Mouse (Mus musculus) embryonic facial prominence, embryonic 15.5 days (tissue): ENCODE measurements at regions not wholly inside any gene's neighbourhood (a gene's known extent, or its start where the extent isn't known, plus 50 kb on each side); places are given as distances from the start of the nearest gene placed in this dataset.

ENCODE experiments used
- ATAC-seq: fragments of 200-750 bp; cut with Nextera tagmentation; 2 replicates; pipeline ENCODE4 v1.8.0; 2017; ENCODE audit warnings: low read depth, moderate TSS enrichment; ENCODE audit not compliant: insufficient number of reproducible peaks, low FRiP score, low TSS enrichment
- H3K27ac ChIP-seq: fragments of 300-500 bp; sonication (generic); replicated peaks from 2 replicates; pipeline ENCODE4 v1.5.1; 2015; ENCODE audit warnings: mild to moderate bottlenecking, inconsistent platforms
- H3K27me3 ChIP-seq: fragments of 300-500 bp; sonication (generic); 2 replicates; pipeline ENCODE4 v1.6.1; 2015; ENCODE audit warnings: inconsistent platforms
- H3K36me3 ChIP-seq: fragments of 300-500 bp; sonication (generic); 2 replicates; pipeline ENCODE4 v1.6.1; 2015; ENCODE audit warnings: mild to moderate bottlenecking, inconsistent platforms
- H3K4me1 ChIP-seq: fragments of 300-500 bp; sonication (generic); 2 replicates; pipeline ENCODE4 v1.6.1; 2015; ENCODE audit warnings: inconsistent platforms
- H3K4me2 ChIP-seq: fragments of 300-500 bp; sonication (generic); replicated peaks from 2 replicates; pipeline ENCODE4 v1.6.1; 2015; ENCODE audit warnings: mild to moderate bottlenecking, inconsistent platforms
- H3K4me3 ChIP-seq: fragments of 300-500 bp; sonication (generic); replicated peaks from 2 replicates; pipeline ENCODE4 v1.5.1; 2015; ENCODE audit warnings: mild to moderate bottlenecking, inconsistent platforms
- H3K9ac ChIP-seq: fragments of 300-500 bp; sonication (generic); 2 replicates; pipeline ENCODE4 v1.6.1; 2015; ENCODE audit warnings: inconsistent platforms
- H3K9me3 ChIP-seq: fragments of 300-500 bp; sonication (generic); replicated peaks from 2 replicates; pipeline ENCODE4 v1.6.1; 2016; ENCODE audit warnings: inconsistent platforms
- WGBS: fragments of 180-500 bp; shearing (Covaris S2); methylation state at CpG from one replicate; pipeline ENCODE4 v1.1.7; 2015; 5-methylcytosine and 5-hydroxymethylcytosine counted together

GRCm38 (mm10) chr10:118034401-118034800 lies 107.2 kb upstream of the Mdm1 start:
- ATAC-seq, result no peak
- H3K4me3 ChIP-seq, result no peak overlapping the region
- H3K4me1 ChIP-seq, result no peaks in the 10 kb centered on the region
- 73% methylated on average over 14 of the region's 17 CpGs for WGBS
- H3K27ac ChIP-seq, result no peak overlapping the region
- H3K9me3 ChIP-seq, result no peaks in the 10 kb centered on the region
- H3K4me2 ChIP-seq, result no peak overlapping the region
- H3K27me3 ChIP-seq, result no peaks in the 10 kb centered on the region
- no peak overlapping the region for H3K9ac ChIP-seq
- H3K36me3 ChIP-seq, result no peaks in the 10 kb centered on the region

GRCm38 (mm10) chr10:118035035-118035434 lies 106.6 kb upstream of the Mdm1 start:
- Histone ChIP-seq H3K4me2 (no peak overlapping the region), H3K27me3 (no peaks in the 10 kb centered on the region), H3K9ac (no peak overlapping the region), H3K4me3 (no peak overlapping the region), H3K36me3 (no peaks in the 10 kb centered on the region), H3K9me3 (no peaks in the 10 kb centered on the region), H3K27ac (no peak overlapping the region), H3K4me1 (no peaks in the 10 kb centered on the region)
- ATAC-seq, result no peak
- 85% methylated on average over 13 of the region's 13 CpGs for WGBS

- no peaks in the 10 kb centered on the region for H3K9me3 ChIP-seq
- ATAC-seq, result no peak
- H3K4me2 ChIP-seq, result no peak overlapping the region
- no peak overlapping the region for H3K27ac ChIP-seq
- H3K4me3 ChIP-seq, result no peak overlapping the region
- H3K27me3 ChIP-seq, result no peaks in the 10 kb centered on the region
- H3K4me1 ChIP-seq, result no peaks in the 10 kb centered on the region
- 89% methylated on average over 10 of the region's 10 CpGs for WGBS
- H3K9ac ChIP-seq, result no peak overlapping the region
- H3K36me3 ChIP-seq, result no peaks in the 10 kb centered on the region
Observed at GRCm38 (mm10) chr10:118038465-118038864, 103.1 kb upstream of the Mdm1 start.

DNA sequence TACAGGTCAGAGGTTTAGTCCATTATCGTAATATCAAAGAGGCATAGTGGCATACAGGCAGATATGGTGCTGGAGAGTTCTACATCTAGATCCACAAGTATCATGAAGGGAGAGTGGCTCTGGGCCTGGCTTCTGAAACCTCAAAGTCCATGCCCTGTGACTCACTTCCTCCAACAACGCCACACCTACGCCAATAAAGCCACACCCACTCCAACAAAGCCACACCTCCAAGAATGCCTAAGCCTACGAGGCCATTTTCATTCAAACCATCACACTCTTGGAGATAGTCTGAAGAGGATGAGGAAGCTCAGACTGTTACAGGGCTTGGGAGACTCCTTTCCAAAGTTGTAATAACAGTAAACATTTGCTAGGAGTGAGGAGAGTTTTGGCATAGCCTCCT lies 102.6 kb upstream of the Mdm1 start:
- H3K9ac ChIP-seq, result no peak overlapping the region
- H3K9me3 ChIP-seq, result no peaks in the 10 kb centered on the region
- WGBS, result 82% methylated on average over 4 of the region's 4 CpGs
- ATAC-seq, result no peak
- no peak overlapping the region for H3K4me2 ChIP-seq
- no peaks in the 10 kb centered on the region for H3K36me3 ChIP-seq
- H3K4me1 ChIP-seq, result no peaks in the 10 kb centered on the region
- H3K27ac ChIP-seq, result no peak overlapping the region
- H3K4me3 ChIP-seq, result no peak overlapping the region
- no peaks in the 10 kb centered on the region for H3K27me3 ChIP-seq

- Histone ChIP-seq H3K36me3 (no peaks in the 10 kb centered on the region), H3K9me3 (no peaks in the 10 kb centered on the region), H3K4me2 (no peak overlapping the region), H3K4me3 (no peak overlapping the region), H3K4me1 (no peaks in the 10 kb centered on the region), H3K27me3 (no peaks in the 10 kb centered on the region), H3K9ac (no peak overlapping the region), H3K27ac (no peak overlapping the region)
- ATAC-seq, result no peak
- WGBS, result 89% methylated on average over 3 of the region's 3 CpGs
Observed at GRCm38 (mm10) chr10:118041068-118041467, 100.5 kb upstream of the Mdm1 start.

DNA sequence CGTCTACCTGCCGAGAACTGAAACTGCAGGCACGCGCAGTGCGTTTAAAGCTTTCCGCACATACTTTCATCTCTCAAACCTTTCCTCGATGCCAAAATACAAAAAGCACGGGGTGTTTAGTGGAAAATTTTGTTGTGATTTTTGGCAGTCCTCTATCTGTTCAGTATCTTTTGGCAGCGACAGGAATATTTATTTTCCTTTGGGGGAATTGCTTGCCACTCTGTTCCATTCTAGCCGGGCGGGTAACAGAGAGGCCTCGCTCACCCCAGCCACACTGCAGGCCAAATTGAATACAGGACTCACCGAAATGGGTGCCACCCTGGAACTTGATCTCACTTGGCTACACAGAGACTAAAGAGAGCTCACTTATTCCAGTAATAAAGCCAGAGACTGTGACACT lies 97.8 kb upstream of the Mdm1 start:
- ATAC-seq, result no peak
- no peaks in the 10 kb centered on the region for H3K36me3 ChIP-seq
- H3K4me2 ChIP-seq, result no peak overlapping the region
- 40% methylated on average over 13 of the region's 13 CpGs for WGBS
- H3K9me3 ChIP-seq, result no peaks in the 10 kb centered on the region
- no peak overlapping the region for H3K4me3 ChIP-seq
- no peaks in the 10 kb centered on the region for H3K27me3 ChIP-seq
- H3K9ac ChIP-seq, result no peak overlapping the region
- H3K4me1 ChIP-seq, result no peaks in the 10 kb centered on the region
- no peak overlapping the region for H3K27ac ChIP-seq

DNA sequence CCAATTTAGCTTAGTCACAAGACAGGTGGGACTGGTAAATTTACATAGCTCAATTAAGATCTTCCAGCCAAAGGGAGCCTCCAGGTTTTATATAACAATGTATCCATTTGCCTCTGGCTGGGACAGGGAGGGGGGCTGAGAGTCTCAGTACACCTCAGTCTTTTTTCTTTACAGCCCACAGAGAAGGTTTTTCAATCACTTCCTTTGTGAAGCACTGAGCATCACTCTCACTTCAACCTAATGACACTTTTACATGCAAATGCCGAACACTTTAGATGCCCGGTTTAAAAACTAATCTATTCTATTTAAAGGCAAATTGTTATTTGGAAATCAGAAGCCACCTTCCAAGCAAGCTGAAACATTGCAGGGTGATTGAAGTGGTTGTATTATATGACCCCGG lies 96.8 kb upstream of the Mdm1 start:
- Histone ChIP-seq H3K36me3 (no peaks in the 10 kb centered on the region), H3K9me3 (no peaks in the 10 kb centered on the region), H3K27me3 (no peaks in the 10 kb centered on the region), H3K9ac (no peak overlapping the region), H3K4me1 (peaks cover 4% of the 10 kb centered on the region; the same call in 1 of the 2 replicates), H3K4me2 (no peak overlapping the region), H3K27ac (no peak overlapping the region), H3K4me3 (no peak overlapping the region)
- no peak for ATAC-seq
- WGBS, result 53% methylated on average over 3 of the region's 3 CpGs

- 76% methylated on average over 2 of the region's 2 CpGs for WGBS
- Histone ChIP-seq H3K4me1 (peaks cover 4% of the 10 kb centered on the region; the same call in 1 of the 2 replicates), H3K4me3 (no peak overlapping the region), H3K4me2 (no peak overlapping the region), H3K9me3 (no peaks in the 10 kb centered on the region), H3K36me3 (no peaks in the 10 kb centered on the region), H3K27ac (no peak overlapping the region), H3K27me3 (no peaks in the 10 kb centered on the region), H3K9ac (no peak overlapping the region)
- no peak for ATAC-seq
Observed at GRCm38 (mm10) chr10:118045427-118045826, 96.2 kb upstream of the Mdm1 start.

GRCm38 (mm10) chr10:118046328-118046727 lies 95.3 kb upstream of the Mdm1 start:
- no peak overlapping the region for H3K27ac ChIP-seq
- ATAC-seq, result no peak; the same call in 1 of the 2 replicates

DNA sequence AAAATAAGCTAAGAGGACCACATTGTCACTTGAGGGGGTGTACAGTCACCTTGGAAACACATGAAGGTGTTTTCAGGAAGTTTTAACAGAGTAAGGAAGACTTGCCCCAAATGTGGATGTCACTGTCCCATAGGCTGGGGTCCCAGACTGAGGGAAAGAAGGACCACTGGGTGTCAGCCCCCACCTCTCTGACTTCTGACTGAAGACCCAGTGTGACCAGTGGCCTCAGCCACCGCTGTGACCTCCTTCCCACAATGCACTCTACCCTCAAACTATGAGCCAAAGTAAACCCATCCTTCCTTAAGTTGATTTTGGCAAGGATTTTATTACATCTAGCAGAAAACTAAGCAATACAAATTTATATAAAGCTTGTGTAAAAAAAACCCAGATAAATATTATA lies 94.8 kb upstream of the Mdm1 start:
- no peak overlapping the region for H3K27ac ChIP-seq
- no peaks in the 10 kb centered on the region for H3K9me3 ChIP-seq
- H3K27me3 ChIP-seq, result no peaks in the 10 kb centered on the region
- H3K36me3 ChIP-seq, result no peaks in the 10 kb centered on the region
- H3K4me2 ChIP-seq, result no peak overlapping the region
- no peak for ATAC-seq
- peaks cover 4% of the 10 kb centered on the region; the same call in 1 of the 2 replicates for H3K4me1 ChIP-seq
- 83% methylated on average over 1 of the region's 1 CpGs for WGBS
- H3K9ac ChIP-seq, result no peak overlapping the region
- H3K4me3 ChIP-seq, result no peak overlapping the region

More at GRCm38 (mm10) chr10:118046328-118046727, 95.3 kb upstream of the Mdm1 start:
- Histone ChIP-seq H3K27me3 (no peaks in the 10 kb centered on the region), H3K4me3 (no peak overlapping the region), H3K36me3 (no peaks in the 10 kb centered on the region), H3K4me2 (no peak overlapping the region), H3K9ac (no peak overlapping the region), H3K4me1 (peaks cover 4% of the 10 kb centered on the region; the same call in 1 of the 2 replicates), H3K9me3 (no peaks in the 10 kb centered on the region)
- 47% methylated on average over 4 of the region's 4 CpGs for WGBS

- Histone ChIP-seq H3K4me3 (no peak overlapping the region), H3K27me3 (no peaks in the 10 kb centered on the region), H3K4me2 (no peak overlapping the region), H3K27ac (no peak overlapping the region), H3K36me3 (no peaks in the 10 kb centered on the region), H3K4me1 (peaks cover 4% of the 10 kb centered on the region; the same call in 1 of the 2 replicates), H3K9ac (no peak overlapping the region), H3K9me3 (no peaks in the 10 kb centered on the region)
- ATAC-seq, result no peak
- 81% methylated on average over 10 of the region's 10 CpGs for WGBS
Observed at GRCm38 (mm10) chr10:118049330-118049729, 92.3 kb upstream of the Mdm1 start.

- H3K27me3 ChIP-seq, result no peaks in the 10 kb centered on the region
- H3K9me3 ChIP-seq, result no peaks in the 10 kb centered on the region
- no peaks in the 10 kb centered on the region for H3K36me3 ChIP-seq
- no peak overlapping the region for H3K4me3 ChIP-seq
- no peak overlapping the region for H3K9ac ChIP-seq
- peaks cover 4% of the 10 kb centered on the region; the same call in 1 of the 2 replicates for H3K4me1 ChIP-seq
- H3K27ac ChIP-seq, result no peak overlapping the region
- no peak overlapping the region for H3K4me2 ChIP-seq
- 57% methylated on average over 5 of the region's 5 CpGs for WGBS
- ATAC-seq, result no peak
Observed at GRCm38 (mm10) chr10:118050152-118050641, 91.4 kb upstream of the Mdm1 start.
